Mouse (Mus musculus) cerebellum, adult 11 months (tissue): ENCODE measurements around the gene Ptpre.
"Not testable (repeated sequence)": the region's sequence is repeated elsewhere in the genome, so short reads cannot be mapped to it uniquely, and the experiment has no call there.

Experiments used
- DNase-seq: peaks from one replicate; pipeline ENCODE4 v3.0.0; 2022

Ptpre gene

DNA sequence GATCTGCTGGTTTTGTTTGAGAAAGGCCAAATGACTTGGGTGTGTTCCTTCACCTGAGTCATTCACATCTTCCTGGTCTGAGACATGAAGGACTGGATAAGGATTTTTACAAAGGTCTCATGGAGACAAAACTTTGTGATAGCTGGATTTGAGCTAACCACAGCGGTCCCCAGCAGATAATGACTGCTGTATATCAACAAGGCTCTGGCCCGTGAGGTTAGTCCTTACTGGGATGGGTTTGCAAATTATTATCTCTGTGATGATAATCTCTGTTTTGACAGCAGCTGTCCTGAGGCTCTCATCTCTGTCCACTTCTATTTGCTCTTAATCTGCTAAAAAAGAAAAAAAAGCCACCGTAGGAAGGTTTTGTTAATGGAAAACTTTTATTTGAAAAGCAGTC, 71.7 kb downstream of the Ptpre start:
- DNase-seq, result no peak

GRCm38 (mm10) chr7:135609655-135610054, 72.4 kb downstream of the Ptpre start:
- DNase-seq, result no peak

GRCm38 (mm10) chr7:135612276-135612675, 75.0 kb downstream of the Ptpre start:
- no peak for DNase-seq

GRCm38 (mm10) chr7:135612801-135613200, 75.5 kb downstream of the Ptpre start:
- DNase-seq, result no peak

- no peak for DNase-seq
Measured at GRCm38 (mm10) chr7:135613380-135613779, 76.1 kb downstream of the Ptpre start.

- DNase-seq, result no peak
Measured at GRCm38 (mm10) chr7:135614892-135615291, 77.6 kb downstream of the Ptpre start.

GRCm38 (mm10) chr7:135616479-135616878, 79.2 kb downstream of the Ptpre start:
- not testable (repeated sequence) for DNase-seq

GRCm38 (mm10) chr7:135617776-135618175, 80.5 kb downstream of the Ptpre start:
- no peak for DNase-seq

DNA sequence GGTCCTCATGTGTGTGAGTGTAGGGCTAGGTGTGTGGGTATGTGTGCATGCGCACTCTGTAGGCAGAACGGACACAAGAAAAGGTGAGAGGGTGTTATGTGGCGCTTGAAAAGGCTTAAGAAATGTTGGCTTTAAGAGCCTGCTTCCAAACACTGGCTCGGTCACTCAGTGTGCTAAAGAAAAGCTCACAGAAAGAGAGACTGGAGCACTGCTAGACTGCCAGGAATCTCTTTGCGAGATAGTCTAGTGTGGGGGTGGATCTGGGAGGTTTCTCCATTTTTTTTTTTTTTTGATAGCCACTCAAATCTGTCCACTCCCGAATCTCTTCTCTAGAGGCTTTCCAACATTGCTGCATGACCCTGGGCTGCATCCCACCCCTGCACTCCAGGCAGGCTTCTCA, 84.4 kb downstream of the Ptpre start:
- DNase-seq, result no peak

- no peak for DNase-seq
Measured at GRCm38 (mm10) chr7:135622241-135622640, 85.0 kb downstream of the Ptpre start.

- no peak for DNase-seq
Measured at GRCm38 (mm10) chr7:135624854-135625253, 87.6 kb downstream of the Ptpre start.

DNA sequence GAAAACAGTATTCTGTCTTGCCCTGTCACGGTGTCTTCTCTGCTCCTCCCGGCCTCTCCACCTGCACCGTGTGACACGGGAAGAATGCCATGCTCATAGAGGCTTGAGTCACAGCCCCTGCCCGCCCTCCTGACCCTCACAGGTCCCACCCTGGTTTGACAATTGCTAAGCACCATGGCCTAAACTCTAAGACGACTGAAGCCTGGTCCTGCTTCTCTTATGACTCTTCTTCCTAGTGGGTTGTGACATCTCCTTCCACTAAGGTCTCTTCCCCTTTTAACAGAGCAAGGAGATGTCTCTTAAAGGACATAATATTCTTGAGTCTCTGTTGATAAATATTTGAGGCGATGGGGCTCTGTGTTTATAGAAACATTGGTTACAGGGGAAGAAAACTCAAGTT, 91.1 kb downstream of the Ptpre start:
- no peak for DNase-seq

GRCm38 (mm10) chr7:135629019-135629418, 91.7 kb downstream of the Ptpre start:
- no peak for DNase-seq

DNA sequence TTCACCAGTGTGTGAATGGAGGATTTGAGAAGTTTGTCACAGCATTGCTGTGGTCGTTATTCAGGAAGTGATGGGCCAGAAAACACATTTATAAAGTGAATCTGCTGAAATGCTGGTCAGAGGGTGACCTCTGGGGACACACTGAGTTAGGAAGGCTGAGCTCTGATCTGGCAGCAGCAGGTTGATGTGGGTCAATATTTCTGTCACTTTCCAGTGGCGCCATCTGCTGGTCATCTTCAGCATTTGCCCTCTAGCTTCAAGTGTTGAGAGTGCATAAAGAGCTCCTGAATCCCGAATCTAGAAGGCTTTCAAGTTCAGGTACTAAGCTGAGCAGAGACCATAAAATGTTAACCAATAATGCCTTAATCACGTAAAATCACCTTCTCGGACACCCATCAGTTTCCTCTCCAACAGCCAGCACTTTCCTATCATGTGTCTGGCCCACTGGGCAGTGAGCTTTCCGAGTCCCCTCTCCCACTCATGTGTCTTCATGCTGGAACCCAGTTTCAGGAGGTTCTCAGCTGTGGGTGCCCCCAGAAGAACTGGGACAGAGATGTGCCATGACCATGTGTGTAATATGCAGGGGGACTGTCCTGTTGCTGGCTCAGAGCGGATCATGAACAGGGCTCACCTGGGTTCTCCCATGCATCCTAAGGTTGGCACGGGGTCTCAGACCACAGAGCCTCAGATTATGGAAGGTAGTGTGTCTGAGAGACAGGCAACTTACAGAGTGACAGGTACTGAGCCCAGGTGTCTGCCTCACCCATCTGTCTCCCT, 94.7 kb downstream of the Ptpre start:
- peak; percentile 75 for DNase-seq

DNA sequence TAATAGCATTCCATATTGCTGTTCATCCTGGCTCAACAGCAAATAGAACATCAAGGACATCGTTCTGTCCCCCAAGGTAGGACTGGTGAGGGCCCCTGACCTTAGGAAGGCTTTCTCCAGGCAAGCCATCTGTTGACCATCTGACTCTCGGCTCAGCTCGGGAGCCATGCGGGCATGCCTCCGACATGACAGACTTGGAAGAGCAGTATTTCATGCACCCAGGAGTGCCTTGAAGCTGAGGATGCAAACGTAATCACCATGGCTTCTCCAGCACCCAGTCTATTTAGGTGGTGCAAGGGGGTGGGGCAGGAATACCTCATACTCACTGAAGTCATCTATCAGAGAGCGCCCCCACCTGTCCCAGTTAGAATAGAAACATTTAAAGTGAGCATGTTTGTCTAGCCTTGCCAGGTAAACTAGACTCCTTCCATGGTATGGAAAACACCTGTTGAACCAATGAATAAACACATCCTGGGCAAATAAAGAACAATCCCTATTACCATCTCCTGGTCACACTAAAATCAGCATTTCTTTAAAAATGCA, 95.5 kb downstream of the Ptpre start:
- DNase-seq, result no peak

DNA sequence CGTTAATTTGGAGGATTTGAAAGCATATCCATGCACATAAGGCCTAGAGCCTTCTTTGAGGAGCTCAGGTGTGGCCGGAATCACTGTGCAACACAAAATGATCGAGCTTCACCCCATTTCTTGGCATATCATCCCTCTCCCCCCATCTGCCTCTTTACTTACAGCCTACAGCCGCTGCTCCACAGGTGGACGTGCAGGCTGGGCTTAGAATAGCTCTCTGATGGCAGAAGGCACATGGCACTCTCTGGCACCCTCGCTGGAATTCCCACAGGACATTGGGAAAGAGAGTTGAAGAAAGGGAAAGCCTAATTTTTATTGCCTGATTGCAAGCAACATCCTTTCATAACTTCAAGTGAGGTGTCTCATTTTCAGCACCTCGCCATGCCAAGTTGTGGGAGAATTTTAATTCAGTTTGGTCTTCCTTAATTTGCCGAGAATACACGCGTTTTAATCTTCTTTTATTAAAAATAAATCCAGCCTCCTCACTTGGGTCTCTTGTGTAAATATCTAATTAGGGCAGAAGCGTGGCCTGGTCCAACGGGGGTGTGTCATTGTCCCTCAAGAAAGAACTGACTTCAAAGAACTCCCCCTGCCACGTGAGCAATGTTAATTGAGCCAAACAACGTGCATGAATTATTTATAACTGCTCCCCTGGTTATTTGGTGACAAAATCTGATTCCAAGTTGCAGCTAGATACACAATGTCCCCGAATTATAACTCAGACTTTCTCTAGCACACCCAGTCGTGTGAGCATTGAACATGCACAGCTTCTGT, 97.8 kb downstream of the Ptpre start:
- peak; percentile 33 for DNase-seq

DNA sequence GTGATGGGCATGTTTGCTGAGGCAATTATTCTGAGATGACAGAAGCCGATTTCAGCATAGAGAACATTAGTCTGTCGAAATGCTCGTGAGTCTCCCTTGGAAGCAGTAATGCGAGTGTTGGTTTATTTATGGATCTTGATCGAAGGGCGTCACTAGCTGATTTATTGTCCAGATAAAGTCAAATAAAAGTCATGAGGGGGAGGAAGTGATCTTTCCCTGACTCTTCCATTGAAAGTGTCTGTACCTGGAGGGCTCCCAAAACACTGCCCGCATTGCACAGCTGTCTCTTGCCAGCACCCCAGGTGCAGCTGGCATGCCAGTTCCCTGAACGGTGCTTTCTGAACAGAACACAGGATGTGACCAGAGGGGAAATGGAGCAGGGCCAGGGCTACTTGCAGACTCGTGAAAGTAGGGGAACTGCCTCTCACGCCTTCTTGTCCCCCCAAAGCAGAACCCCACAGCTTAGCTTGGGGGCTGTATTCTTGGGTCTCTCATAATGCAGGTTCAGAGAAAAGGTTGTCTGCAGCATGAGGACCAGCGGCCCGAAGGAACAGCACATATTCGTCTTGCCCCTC, 100.2 kb downstream of the Ptpre start:
- no peak for DNase-seq

- DNase-seq, result no peak
Measured at GRCm38 (mm10) chr7:135639361-135639760, 102.1 kb downstream of the Ptpre start.

GRCm38 (mm10) chr7:135641698-135642507, 104.6 kb downstream of the Ptpre start:
- DNase-seq, result peak; percentile 54

GRCm38 (mm10) chr7:135644452-135644851, 107.2 kb downstream of the Ptpre start:
- no peak for DNase-seq

DNA sequence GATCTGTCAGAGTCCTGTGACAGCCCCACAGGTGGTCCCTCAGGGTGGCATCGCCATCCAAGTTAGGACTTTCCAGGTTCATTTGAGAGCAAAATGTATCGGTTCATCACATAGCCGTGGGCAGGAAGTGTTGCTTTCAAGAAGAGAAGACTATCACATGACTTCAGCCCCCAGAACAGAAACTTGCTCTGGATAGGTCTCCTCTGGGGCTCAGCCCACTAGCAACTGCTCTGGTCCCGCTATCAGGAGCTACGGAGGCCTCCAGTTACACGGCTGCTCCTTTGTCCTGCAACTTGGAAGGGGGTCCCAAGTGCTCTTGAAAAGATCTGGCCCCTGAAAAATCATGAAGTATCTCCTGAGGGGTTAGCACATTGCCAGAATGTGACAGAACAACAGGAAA, 109.7 kb downstream of the Ptpre start:
- DNase-seq, result no peak

GRCm38 (mm10) chr7:135648821-135649220, 111.5 kb downstream of the Ptpre start:
- no peak for DNase-seq

GRCm38 (mm10) chr7:135649306-135649705, 112.0 kb downstream of the Ptpre start:
- DNase-seq, result no peak
